Comparison of ENCODE assay signal across 10 mouse cellular contexts in the genomic region with DNA sequence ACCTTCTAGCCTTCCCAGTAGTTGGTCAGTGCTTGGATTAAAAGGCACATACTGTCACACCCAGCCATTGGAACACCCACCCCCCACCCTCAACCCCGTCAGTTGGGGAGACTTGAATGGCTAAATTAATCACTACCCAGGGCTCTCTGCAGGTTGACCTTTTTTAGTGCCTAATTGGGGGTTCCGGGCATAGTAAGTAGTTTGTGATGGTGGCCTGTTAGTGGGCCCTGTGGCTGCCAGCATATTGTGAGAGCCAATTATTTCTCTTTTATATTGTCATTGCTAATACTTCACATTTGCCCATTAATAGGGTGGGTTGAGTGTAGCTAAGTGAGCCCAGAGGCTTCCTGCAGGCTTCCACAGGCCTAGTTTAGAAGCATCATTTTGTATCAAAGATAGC. TPM values are rescaled to one million over a fixed set of nuclear protein-coding genes. Genes with fewer than 3 reads are reported as not detected.
A peak's percentile ranks its signal among the peaks of the same experiment; 100 is the strongest.
DNase-seq lines count a peak whose midpoint lies in the region; ATAC-seq and TF ChIP-seq lines count a peak whose summit lies in the region.
"Had no signal": no experiment of that assay in that cellular context is flagged by ENCODE, and none has a peak within 500 bp of the region (broad histone marks: within the 10 kb centered on the region; RNA-seq: fewer than 3 reads in every experiment).

No protein-coding gene starts in this region.

- no peak overlapping the region for H3K27ac ChIP-seq in neural tube, embryonic 11.5 days (ENCODE audit: low read depth, low read length)
- H3K27ac ChIP-seq in forebrain, postnatal 0 days (ENCODE audit: low read depth, low read length): no peak overlapping the region
- H3K27ac ChIP-seq in liver, embryonic 14.5 days: no peak overlapping the region
- no peak overlapping the region for H3K27ac ChIP-seq in stomach, postnatal 0 days (replicated peaks)

- peak overlapping the region; percentile 7; the same call in 1 of the 2 replicates for H3K4me3 ChIP-seq in neural tube, embryonic 11.5 days (ENCODE audit: low read depth, low read length)
- H3K4me3 ChIP-seq in forebrain, postnatal 0 days (ENCODE audit: low read depth, low read length): peak overlapping the region; percentile 95; the same call in 1 of the 2 replicates
- peak overlapping the region in 1 of 2 experiments; percentile 88; a peak in 2 of 4 replicates for H3K4me3 ChIP-seq in liver, embryonic 14.5 days (ENCODE audit: insufficient read depth in 1 of 2, low read depth in 2 of 2, low read length in 2 of 2)
- peak overlapping the region; percentile 15; the same call in 1 of the 2 replicates for H3K4me3 ChIP-seq in stomach, postnatal 0 days (ENCODE audit: low read depth, low read length)

- WGBS in neural tube, embryonic 11.5 days: 19% methylated on average over 2 of the region's 2 CpGs
- WGBS in forebrain, postnatal 0 days: 4% methylated on average over 2 of the region's 2 CpGs
- 57% methylated on average over 2 of the region's 2 CpGs for WGBS in liver, embryonic 14.5 days (ENCODE audit: insufficient replicate concordance)
- 54% methylated on average over 2 of the region's 2 CpGs for WGBS in stomach, postnatal 0 days

- ATAC-seq in neural tube, embryonic 11.5 days (ENCODE audit: insufficient read depth, low FRiP score, low TSS enrichment): no peak
- ATAC-seq in forebrain, postnatal 0 days: no peak
- ATAC-seq in liver, embryonic 14.5 days (ENCODE audit: insufficient read depth): no peak
- no peak for ATAC-seq in stomach, postnatal 0 days (ENCODE audit: low FRiP score, low TSS enrichment)
- ATAC-seq in cerebellum, adult (ENCODE audit: insufficient number of reproducible peaks, low FRiP score, low TSS enrichment): no peak

- H3K9me3 ChIP-seq in neural tube, embryonic 11.5 days (ENCODE audit: control insufficient read depth, low read length): no peaks in the 10 kb centered on the region
- no peaks in the 10 kb centered on the region for H3K9me3 ChIP-seq in forebrain, postnatal 0 days (ENCODE audit: low read length)
- no peaks in the 10 kb centered on the region for H3K9me3 ChIP-seq in liver, embryonic 14.5 days (ENCODE audit: control insufficient read depth, low read length)
- no peaks in the 10 kb centered on the region for H3K9me3 ChIP-seq in stomach, postnatal 0 days (ENCODE audit: control insufficient read depth, low read length)

- no peaks in the 10 kb centered on the region for H3K36me3 ChIP-seq in neural tube, embryonic 11.5 days (ENCODE audit: control insufficient read depth, insufficient read depth, low read length)
- H3K36me3 ChIP-seq in forebrain, postnatal 0 days (ENCODE audit: insufficient read depth): no peaks in the 10 kb centered on the region
- H3K36me3 ChIP-seq in liver, embryonic 14.5 days (replicated peaks; ENCODE audit: control insufficient read depth, insufficient read depth, low read depth): no peaks in the 10 kb centered on the region
- H3K36me3 ChIP-seq in stomach, postnatal 0 days (ENCODE audit: control insufficient read depth, insufficient read depth, low read length): no peaks in the 10 kb centered on the region

- peaks cover 9% of the 10 kb centered on the region for H3K4me1 ChIP-seq in neural tube, embryonic 11.5 days (ENCODE audit: control insufficient read depth, insufficient read depth, low read length)
- H3K4me1 ChIP-seq in forebrain, postnatal 0 days (ENCODE audit: insufficient read depth): peaks cover 27% of the 10 kb centered on the region
- peaks cover 23 to 26% of the 10 kb centered on the region in 2 experiments for H3K4me1 ChIP-seq in liver, embryonic 14.5 days (replicated peaks; ENCODE audit: control insufficient read depth in 2 of 2, insufficient read depth in 2 of 2, low read length in 1 of 2)
- peaks cover 11% of the 10 kb centered on the region for H3K4me1 ChIP-seq in stomach, postnatal 0 days (replicated peaks; ENCODE audit: control insufficient read depth, insufficient read depth)

- TF ChIP-seq CTCF in forebrain, postnatal 0 days (IDR thresholded peaks at IDR 0.05; ENCODE audit: low read depth): no peak
- TF ChIP-seq CTCF in liver, embryonic 14.5 days (IDR thresholded peaks at IDR 0.05; ENCODE audit: low read depth): no peak
- TF ChIP-seq CTCF in stomach, postnatal 0 days (IDR thresholded peaks at IDR 0.05; ENCODE audit: low read depth): no peak

- no peaks in the 10 kb centered on the region for H3K27me3 ChIP-seq in neural tube, embryonic 11.5 days (ENCODE audit: control insufficient read depth, insufficient read depth, low read length)
- no peaks in the 10 kb centered on the region for H3K27me3 ChIP-seq in forebrain, postnatal 0 days (ENCODE audit: insufficient read depth, low read length)
- H3K27me3 ChIP-seq in liver, embryonic 14.5 days (ENCODE audit: control insufficient read depth, insufficient read depth, low read length): no peaks in the 10 kb centered on the region
- no peaks in the 10 kb centered on the region for H3K27me3 ChIP-seq in stomach, postnatal 0 days (ENCODE audit: control insufficient read depth, insufficient read depth, low read length)

- H3K9ac ChIP-seq in neural tube, embryonic 11.5 days (ENCODE audit: low read length): no peak overlapping the region
- peak overlapping the region; percentile 35; the same call in 1 of the 2 replicates for H3K9ac ChIP-seq in forebrain, postnatal 0 days
- H3K9ac ChIP-seq in liver, embryonic 14.5 days (replicated peaks): peak overlapping the region; percentile 24
- no peak overlapping the region for H3K9ac ChIP-seq in stomach, postnatal 0 days (ENCODE audit: low read length)

- no peak for TF ChIP-seq EP300 in liver, embryonic 14.5 days (IDR thresholded peaks at IDR 0.05; ENCODE audit: low read depth)
- TF ChIP-seq EP300 in stomach, postnatal 0 days (optimal IDR thresholded peaks at IDR 0.05): no peak

- peak overlapping the region; percentile 74 for H3K4me2 ChIP-seq in neural tube, embryonic 11.5 days (ENCODE audit: low read depth)
- H3K4me2 ChIP-seq in forebrain, postnatal 0 days (ENCODE audit: low read depth): peak overlapping the region; percentile 75
- H3K4me2 ChIP-seq in liver, embryonic 14.5 days (ENCODE audit: low read depth): peak overlapping the region; percentile 92
- peak overlapping the region; percentile 71 for H3K4me2 ChIP-seq in stomach, postnatal 0 days (replicated peaks; ENCODE audit: low read depth)

- no peak for DNase-seq in neural tube, embryonic 11.5 days (ENCODE audit: low spot score)
- DNase-seq in neural tube, embryonic 10.5 days (ENCODE audit: extremely low spot score, low spot score): no peak
- DNase-seq in forebrain, postnatal 0 days: no peak
- DNase-seq in liver, embryonic 14.5 days (ENCODE audit: low read depth in 3 of 3, low spot score in 3 of 3): no peak
- no peak for DNase-seq in stomach, postnatal 0 days (ENCODE audit: low spot score)
- DNase-seq in gastrocnemius, adult 18-20 months (ENCODE audit: low spot score): no peak
- no peak for DNase-seq in spleen, adult 18-20 months
- DNase-seq: adrenal gland, adult 8-10 months; lung, adult 18-20 months had no signal

RNA-seq across cellular contexts. Expression of a gene that starts 2.3 kb away (rescaled TPM):
- 494 and 512 TPM in 2 replicates for polyA plus RNA-seq in neural tube, embryonic 11.5 days (2014; fragmentation: Nextera tagmentation; extraction: Ambion mirVana)
- 297 and 300 TPM in 2 replicates for total RNA-seq in forebrain, postnatal 0 days (2014; rRNA removed)
- polyA plus RNA-seq in forebrain, postnatal 0 days (2015; fragmentation: Nextera tagmentation; extraction: Ambion mirVana): 376 and 382 TPM in 2 replicates
- 41.5 and 57.2 TPM in 2 replicates for polyA plus RNA-seq in liver, embryonic 14.5 days (2012; rRNA removed)
- 162 and 174 TPM in 2 replicates for polyA plus RNA-seq in liver, embryonic 14.5 days (2014; fragmentation: Nextera tagmentation; extraction: Ambion mirVana)
- 338 and 359 TPM in 2 replicates for polyA plus RNA-seq in stomach, postnatal 0 days (2015; fragmentation: Nextera tagmentation; extraction: Ambion mirVana)
- 100 to 1,000 TPM; 137 to 141 TPM for total RNA-seq in gastrocnemius, adult 18-20 months (2021)

Comparison
In these comparisons a context has a peak if more than half of its experiments do, and no peak if none do; other contexts are left out.
1. H3K9ac ChIP-seq: peak in forebrain, postnatal 0 days (single experiment) and liver, embryonic 14.5 days (single experiment); none in neural tube, embryonic 11.5 days (single experiment) and stomach, postnatal 0 days (single experiment).
2. Peak in every context shown above with its lines, with median percentiles within 50 percentile points of each other: H3K4me2 ChIP-seq.